In the genomic region with DNA sequence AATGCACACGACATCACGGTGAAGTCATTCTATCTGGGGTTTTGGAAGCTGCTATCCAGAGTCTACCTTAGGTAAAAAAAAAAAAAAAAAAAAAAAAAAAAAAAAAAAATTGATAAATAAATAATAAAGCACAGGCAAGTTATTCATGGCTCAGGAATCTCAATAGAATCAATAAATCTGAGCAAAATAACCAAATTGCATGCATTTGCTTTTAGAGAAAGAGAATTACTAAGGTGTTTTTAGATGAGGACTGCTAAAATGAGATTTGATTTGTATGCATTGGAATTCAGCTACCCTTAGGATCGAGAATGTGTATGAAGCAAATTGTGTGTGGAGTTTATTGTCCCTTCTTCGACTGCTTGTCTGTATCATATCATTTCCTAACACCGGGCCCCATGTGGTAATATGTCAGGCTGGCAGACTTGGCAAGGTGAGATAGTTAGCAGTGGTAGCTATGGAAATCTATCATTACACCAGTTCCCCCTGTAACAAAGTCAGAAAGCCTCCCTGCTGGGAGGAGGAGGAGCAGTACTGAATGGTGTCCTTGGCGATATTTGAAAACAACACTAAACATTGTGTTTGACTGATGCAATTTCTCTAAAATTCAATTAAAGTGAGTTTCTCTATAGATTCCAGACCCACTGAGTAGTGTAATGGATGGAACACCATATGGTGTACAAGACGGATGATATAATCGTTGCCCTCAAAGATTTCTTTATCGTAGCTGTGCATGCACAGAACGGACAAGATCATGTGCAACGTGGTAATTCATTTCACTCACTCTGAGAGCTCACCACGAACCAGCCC, we compare ENCODE assay signal across 8 mouse cellular contexts. TPM values are rescaled to one million over a fixed set of nuclear protein-coding genes. Genes with fewer than 3 reads are reported as not detected.
DNase-seq lines count a peak whose midpoint lies in the region; ATAC-seq and TF ChIP-seq lines count a peak whose summit lies in the region.

No protein-coding gene starts in this region.

- H3K4me2 ChIP-seq in heart, postnatal 0 days (ENCODE audit: low read depth, low read length) = peak overlapping the region; percentile 79
- H3K4me2 ChIP-seq in hindbrain, postnatal 0 days (ENCODE audit: low read depth, low read length) = peak overlapping the region; percentile 63
- peak overlapping the region; percentile 79 for H3K4me2 ChIP-seq in midbrain, embryonic 15.5 days

- H3K36me3 ChIP-seq in heart, postnatal 0 days (replicated peaks; ENCODE audit: control insufficient read depth, insufficient read depth, low read length) = 0 out of 2 replicates have a peak, but pooled peaks cover 7% of the 10 kb centered on the region
- H3K36me3 ChIP-seq in hindbrain, postnatal 0 days (ENCODE audit: insufficient read depth, low read length) = no peaks in the 10 kb centered on the region
- no peaks in the 10 kb centered on the region; the same call in 1 of the 2 replicates for H3K36me3 ChIP-seq in midbrain, embryonic 15.5 days (replicated peaks)

- WGBS in heart, postnatal 0 days = 63% methylated on average over 12 of the region's 12 CpGs
- 41% methylated on average over 12 of the region's 12 CpGs for WGBS in hindbrain, postnatal 0 days
- 64% methylated on average over 12 of the region's 12 CpGs for WGBS in midbrain, embryonic 15.5 days

- no peak for TF ChIP-seq EP300 in heart, postnatal 0 days (IDR thresholded peaks at IDR 0.05; ENCODE audit: low read depth)

- no peak for TF ChIP-seq CTCF in heart, postnatal 0 days (IDR thresholded peaks at IDR 0.05; ENCODE audit: low read depth)
- no peak for TF ChIP-seq CTCF in hindbrain, postnatal 0 days (IDR thresholded peaks at IDR 0.05; ENCODE audit: low read depth)

- no peak overlapping the region for H3K9ac ChIP-seq in heart, postnatal 0 days (replicated peaks; ENCODE audit: low read depth, low read length)
- no peak overlapping the region for H3K9ac ChIP-seq in hindbrain, postnatal 0 days (replicated peaks; ENCODE audit: low read length)
- H3K9ac ChIP-seq in midbrain, embryonic 15.5 days = no peak overlapping the region

- no peak for DNase-seq in heart, postnatal 0 days (ENCODE audit: low spot score)
- no peak for DNase-seq in heart, adult 8-10 months (ENCODE audit: low spot score)
- DNase-seq in c-Kit-positive CD71-positive TER-119-positive erythroid progenitor cells, embryonic 14.5 days (ENCODE audit: low spot score) = peak; percentile 58
- no peak for DNase-seq in hindbrain, postnatal 0 days (ENCODE audit: low spot score)
- DNase-seq in right cerebral cortex, postnatal 14 days = no peak
- DNase-seq in spleen, postnatal 36 days (ENCODE audit: low spot score in 2 of 2) = no peak
- no peak for DNase-seq in spleen, adult 18-20 months

- ATAC-seq in heart, postnatal 0 days (ENCODE audit: insufficient read depth, low read depth) = 0 out of 2 replicates have a peak, but pooled peaks have one; percentile 1
- ATAC-seq in hindbrain, postnatal 0 days = no peak
- ATAC-seq in midbrain, embryonic 15.5 days (replicated peaks) = no peak; the same call in 1 of the 2 replicates

- no peak overlapping the region for H3K27ac ChIP-seq in heart, postnatal 0 days (ENCODE audit: low read depth)
- H3K27ac ChIP-seq in hindbrain, postnatal 0 days = no peak overlapping the region
- no peak overlapping the region for H3K27ac ChIP-seq in midbrain, embryonic 15.5 days

- H3K9me3 ChIP-seq in heart, postnatal 0 days (replicated peaks; ENCODE audit: control insufficient read depth, low read length) = no peaks in the 10 kb centered on the region
- H3K9me3 ChIP-seq in hindbrain, postnatal 0 days (ENCODE audit: low read length) = no peaks in the 10 kb centered on the region
- H3K9me3 ChIP-seq in midbrain, embryonic 15.5 days = no peaks in the 10 kb centered on the region

- H3K4me3 ChIP-seq in heart, postnatal 0 days (ENCODE audit: low read depth, low read length) = peak overlapping the region; percentile 86; the same call in 1 of the 2 replicates
- H3K4me3 ChIP-seq in hindbrain, postnatal 0 days (ENCODE audit: low read length) = peak overlapping the region; percentile 55
- H3K4me3 ChIP-seq in midbrain, embryonic 15.5 days = peak overlapping the region; percentile 91; the same call in 1 of the 2 replicates

- peaks cover 6% of the 10 kb centered on the region for H3K4me1 ChIP-seq in heart, postnatal 0 days (ENCODE audit: control insufficient read depth, insufficient read depth)
- H3K4me1 ChIP-seq in hindbrain, postnatal 0 days (ENCODE audit: insufficient read depth, low read length) = no peaks in the 10 kb centered on the region
- H3K4me1 ChIP-seq in midbrain, embryonic 15.5 days = peaks cover 5% of the 10 kb centered on the region

- no peaks in the 10 kb centered on the region for H3K27me3 ChIP-seq in heart, postnatal 0 days (ENCODE audit: control insufficient read depth, insufficient read depth, low read length)
- no peaks in the 10 kb centered on the region for H3K27me3 ChIP-seq in hindbrain, postnatal 0 days (ENCODE audit: insufficient read depth, low read length)
- H3K27me3 ChIP-seq in midbrain, embryonic 15.5 days (replicated peaks) = no peaks in the 10 kb centered on the region

RNA-seq across cellular contexts. Expression of gene Acyp1, which starts 7.2 kb away (rescaled TPM):
- total RNA-seq in heart, postnatal 0 days (2014; rRNA removed; ENCODE audit: low replicate concordance) = 18.1 and 64.2 TPM in 2 replicates
- 59.8 and 72.1 TPM in 2 replicates for polyA plus RNA-seq in heart, postnatal 0 days (2015; fragmentation: Nextera tagmentation; extraction: Ambion mirVana)
- total RNA-seq in heart, adult 8-10 months (2022) = 10 to 100 TPM; 20.6 to 27.9 (median 22.9) TPM
- total RNA-seq in hindbrain, postnatal 0 days (2014; rRNA removed) = 17.9 and 18.2 TPM in 2 replicates
- 50.9 and 55.8 TPM in 2 replicates for polyA plus RNA-seq in hindbrain, postnatal 0 days (2015; fragmentation: Nextera tagmentation; extraction: Ambion mirVana)
- polyA plus RNA-seq in midbrain, embryonic 15.5 days (2015; fragmentation: Nextera tagmentation; extraction: Ambion mirVana) = 47.4 and 49.2 TPM in 2 replicates

RNA-seq across cellular contexts. Expression of gene Zc2hc1c, which starts 7.3 kb away (rescaled TPM):
- 0.80 and 0.85 TPM in 2 replicates for total RNA-seq in heart, postnatal 0 days (2014; rRNA removed; ENCODE audit: low replicate concordance)
- polyA plus RNA-seq in heart, postnatal 0 days (2015; fragmentation: Nextera tagmentation; extraction: Ambion mirVana) = 1.1 TPM in 2 replicates
- total RNA-seq in heart, adult 8-10 months (2022) = 1 to 10 TPM; 2.6 to 3.2 (median 2.6) TPM
- total RNA-seq in hindbrain, postnatal 0 days (2014; rRNA removed) = 1.1 and 1.3 TPM in 2 replicates
- polyA plus RNA-seq in hindbrain, postnatal 0 days (2015; fragmentation: Nextera tagmentation; extraction: Ambion mirVana) = 1.4 and 1.5 TPM in 2 replicates
- 1.9 and 2.0 TPM in 2 replicates for polyA plus RNA-seq in midbrain, embryonic 15.5 days (2015; fragmentation: Nextera tagmentation; extraction: Ambion mirVana)

RNA-seq across cellular contexts. Expression of gene Mlh3, which starts 10.6 kb away (rescaled TPM):
- 4.4 and 8.6 TPM in 2 replicates for total RNA-seq in heart, postnatal 0 days (2014; rRNA removed; ENCODE audit: low replicate concordance)
- polyA plus RNA-seq in heart, postnatal 0 days (2015; fragmentation: Nextera tagmentation; extraction: Ambion mirVana) = 4.9 and 5.0 TPM in 2 replicates
- total RNA-seq in heart, adult 8-10 months (2022) = 10 to 100 TPM in 2 of 4 experiments, 1 to 10 TPM in 2; 9.4 to 11.3 (median 10.3) TPM
- total RNA-seq in hindbrain, postnatal 0 days (2014; rRNA removed) = 5.5 and 9.9 TPM in 2 replicates
- 4.9 and 5.1 TPM in 2 replicates for polyA plus RNA-seq in hindbrain, postnatal 0 days (2015; fragmentation: Nextera tagmentation; extraction: Ambion mirVana)
- polyA plus RNA-seq in midbrain, embryonic 15.5 days (2015; fragmentation: Nextera tagmentation; extraction: Ambion mirVana) = 8.1 and 9.5 TPM in 2 replicates

RNA-seq across cellular contexts. Expression of gene Nek9, which starts 58.1 kb away (rescaled TPM):
- total RNA-seq in heart, postnatal 0 days (2014; rRNA removed; ENCODE audit: low replicate concordance) = 29.2 and 45.2 TPM in 2 replicates
- polyA plus RNA-seq in heart, postnatal 0 days (2015; fragmentation: Nextera tagmentation; extraction: Ambion mirVana) = 12.5 and 14.2 TPM in 2 replicates
- total RNA-seq in heart, adult 8-10 months (2022) = 100 to 1,000 TPM; 119 to 127 (median 123) TPM
- 20.5 and 21.5 TPM in 2 replicates for total RNA-seq in hindbrain, postnatal 0 days (2014; rRNA removed)
- polyA plus RNA-seq in hindbrain, postnatal 0 days (2015; fragmentation: Nextera tagmentation; extraction: Ambion mirVana) = 8.9 and 10.5 TPM in 2 replicates
- 11.1 and 11.7 TPM in 2 replicates for polyA plus RNA-seq in midbrain, embryonic 15.5 days (2015; fragmentation: Nextera tagmentation; extraction: Ambion mirVana)
